Mouse (Mus musculus): ENCODE data around the gene Pdxdc1. TPM values are rescaled to one million over a fixed set of nuclear protein-coding genes. Genes with fewer than 3 reads are reported as not detected.

Gene Pdxdc1
- polyA plus RNA-seq, 1 experiment from 2014 or later: 96.6 TPM

- H3K9ac ChIP-seq: no peak overlapping the region
- no peak overlapping the region for H3K4me3 ChIP-seq
- H3K27ac ChIP-seq: no peak overlapping the region
- no peaks in the 10 kb centered on the region for H3K4me1 ChIP-seq
- ATAC-seq (ENCODE audit: insufficient number of reproducible peaks, insufficient read depth, low FRiP score, low TSS enrichment): no peak
- H3K36me3 ChIP-seq: no peaks in the 10 kb centered on the region
- H3K4me2 ChIP-seq (replicated peaks): no peak overlapping the region
- H3K9me3 ChIP-seq: 0 out of 2 replicates have a peak, but pooled peaks cover 3% of the 10 kb centered on the region
- H3K27me3 ChIP-seq: no peaks in the 10 kb centered on the region
- 95% methylated on average over 7 of the region's 7 CpGs for WGBS
Measured at GRCm38 (mm10) chr16:13921781-13922180, 18.9 kb upstream of the Pdxdc1 start.

GRCm38 (mm10) chr16:13921063-13921462 is 18.1 kb upstream of the Pdxdc1 start:
- Histone ChIP-seq H3K4me2 (replicated peaks) (no peak overlapping the region), H3K9me3 (0 out of 2 replicates have a peak, but pooled peaks cover 3% of the 10 kb centered on the region), H3K36me3 (no peaks in the 10 kb centered on the region), H3K27ac (no peak overlapping the region), H3K4me1 (no peaks in the 10 kb centered on the region), H3K27me3 (no peaks in the 10 kb centered on the region), H3K9ac (no peak overlapping the region), H3K4me3 (no peak overlapping the region)
- no peak for ATAC-seq (ENCODE audit: insufficient number of reproducible peaks, insufficient read depth, low FRiP score, low TSS enrichment)
- 90% methylated on average over 6 of the region's 6 CpGs for WGBS

- no peak overlapping the region for H3K4me2 ChIP-seq (replicated peaks)
- H3K9me3 ChIP-seq: 0 out of 2 replicates have a peak, but pooled peaks cover 3% of the 10 kb centered on the region
- no peak overlapping the region for H3K27ac ChIP-seq
- 89% methylated on average over 5 of the region's 5 CpGs for WGBS
- ATAC-seq (ENCODE audit: insufficient number of reproducible peaks, insufficient read depth, low FRiP score, low TSS enrichment): no peak
- H3K4me1 ChIP-seq: no peaks in the 10 kb centered on the region
- no peaks in the 10 kb centered on the region for H3K27me3 ChIP-seq
- H3K9ac ChIP-seq: no peak overlapping the region
- no peaks in the 10 kb centered on the region for H3K36me3 ChIP-seq
- H3K4me3 ChIP-seq: no peak overlapping the region
Measured at GRCm38 (mm10) chr16:13920093-13920492, 17.2 kb upstream of the Pdxdc1 start.

- Histone ChIP-seq H3K36me3 (no peaks in the 10 kb centered on the region), H3K4me2 (replicated peaks) (no peak overlapping the region), H3K9me3 (no peaks in the 10 kb centered on the region), H3K27me3 (no peaks in the 10 kb centered on the region), H3K9ac (no peak overlapping the region), H3K27ac (no peak overlapping the region), H3K4me3 (no peak overlapping the region), H3K4me1 (no peaks in the 10 kb centered on the region)
- 82% methylated on average over 3 of the region's 3 CpGs for WGBS
- ATAC-seq (ENCODE audit: insufficient number of reproducible peaks, insufficient read depth, low FRiP score, low TSS enrichment): no peak
Measured at GRCm38 (mm10) chr16:13907297-13907696, 4.4 kb upstream of the Pdxdc1 start.

- peak; percentile 73 for ATAC-seq (ENCODE audit: insufficient number of reproducible peaks, insufficient read depth, low FRiP score, low TSS enrichment)
- Histone ChIP-seq H3K27me3 (no peaks in the 10 kb centered on the region), H3K36me3 (no peaks in the 10 kb centered on the region), H3K9ac (peak overlapping the region; percentile 90), H3K4me2 (replicated peaks) (peak overlapping the region; percentile 76), H3K4me1 (peaks cover 9% of the 10 kb centered on the region), H3K4me3 (peak overlapping the region; percentile 86), H3K27ac (peak overlapping the region; percentile 81), H3K9me3 (no peaks in the 10 kb centered on the region)
- WGBS: 6% methylated on average over 8 of the region's 8 CpGs
Measured at GRCm38 (mm10) chr16:13903488-13903887, 557 bp upstream of the Pdxdc1 start.

- Histone ChIP-seq H3K4me3 (peak overlapping the region; percentile 86), H3K27ac (peak overlapping the region; percentile 81), H3K4me1 (peaks cover 9% of the 10 kb centered on the region), H3K27me3 (no peaks in the 10 kb centered on the region), H3K9me3 (no peaks in the 10 kb centered on the region), H3K9ac (peak overlapping the region; percentile 90), H3K36me3 (no peaks in the 10 kb centered on the region), H3K4me2 (replicated peaks) (peak overlapping the region; percentile 76)
- under 1% methylated on average over 30 of the region's 30 CpGs for WGBS
- ATAC-seq (ENCODE audit: insufficient number of reproducible peaks, insufficient read depth, low FRiP score, low TSS enrichment): no peak; the same call in none of the 2 replicates
Measured at GRCm38 (mm10) chr16:13902397-13902831, 517 bp downstream of the Pdxdc1 start.

GRCm38 (mm10) chr16:13898981-13899380 is 4.0 kb downstream of the Pdxdc1 start:
- ATAC-seq (ENCODE audit: insufficient number of reproducible peaks, insufficient read depth, low FRiP score, low TSS enrichment): no peak
- H3K9me3 ChIP-seq: no peaks in the 10 kb centered on the region
- WGBS: 59% methylated on average over 2 of the region's 2 CpGs
- no peak overlapping the region for H3K4me2 ChIP-seq (replicated peaks)
- no peak overlapping the region for H3K27ac ChIP-seq
- H3K9ac ChIP-seq: no peak overlapping the region
- no peaks in the 10 kb centered on the region for H3K36me3 ChIP-seq
- H3K4me3 ChIP-seq: no peak overlapping the region
- no peaks in the 10 kb centered on the region for H3K27me3 ChIP-seq
- H3K4me1 ChIP-seq: peaks cover 9% of the 10 kb centered on the region

GRCm38 (mm10) chr16:13896357-13896756 is 6.6 kb downstream of the Pdxdc1 start:
- H3K4me1 ChIP-seq: peaks cover 1% of the 10 kb centered on the region
- no peak overlapping the region for H3K4me3 ChIP-seq
- WGBS: 88% methylated on average over 3 of the region's 3 CpGs
- no peak overlapping the region for H3K4me2 ChIP-seq (replicated peaks)
- no peaks in the 10 kb centered on the region for H3K9me3 ChIP-seq
- no peak overlapping the region for H3K27ac ChIP-seq
- H3K27me3 ChIP-seq: no peaks in the 10 kb centered on the region
- no peaks in the 10 kb centered on the region for H3K36me3 ChIP-seq
- no peak for ATAC-seq (ENCODE audit: insufficient number of reproducible peaks, insufficient read depth, low FRiP score, low TSS enrichment)
- no peak overlapping the region for H3K9ac ChIP-seq

- Histone ChIP-seq H3K4me1 (no peaks in the 10 kb centered on the region), H3K9ac (no peak overlapping the region), H3K9me3 (no peaks in the 10 kb centered on the region), H3K27me3 (no peaks in the 10 kb centered on the region), H3K36me3 (no peaks in the 10 kb centered on the region), H3K27ac (no peak overlapping the region), H3K4me3 (no peak overlapping the region), H3K4me2 (replicated peaks) (no peak overlapping the region)
- 86% methylated on average over 3 of the region's 3 CpGs for WGBS
- no peak for ATAC-seq (ENCODE audit: insufficient number of reproducible peaks, insufficient read depth, low FRiP score, low TSS enrichment)
Measured at GRCm38 (mm10) chr16:13895740-13896139, 7.2 kb downstream of the Pdxdc1 start.

GRCm38 (mm10) chr16:13894097-13894496 is 8.8 kb downstream of the Pdxdc1 start:
- Histone ChIP-seq H3K4me2 (replicated peaks) (no peak overlapping the region), H3K9me3 (no peaks in the 10 kb centered on the region), H3K9ac (no peak overlapping the region), H3K4me3 (no peak overlapping the region), H3K36me3 (no peaks in the 10 kb centered on the region), H3K27ac (no peak overlapping the region), H3K4me1 (no peaks in the 10 kb centered on the region), H3K27me3 (no peaks in the 10 kb centered on the region)
- WGBS: 88% methylated on average over 2 of the region's 2 CpGs
- ATAC-seq (ENCODE audit: insufficient number of reproducible peaks, insufficient read depth, low FRiP score, low TSS enrichment): no peak

- Histone ChIP-seq H3K9ac (no peak overlapping the region), H3K4me2 (replicated peaks) (no peak overlapping the region), H3K9me3 (no peaks in the 10 kb centered on the region), H3K4me3 (no peak overlapping the region), H3K4me1 (no peaks in the 10 kb centered on the region), H3K36me3 (no peaks in the 10 kb centered on the region), H3K27ac (no peak overlapping the region), H3K27me3 (no peaks in the 10 kb centered on the region)
- ATAC-seq (ENCODE audit: insufficient number of reproducible peaks, insufficient read depth, low FRiP score, low TSS enrichment): no peak
Measured at GRCm38 (mm10) chr16:13892850-13893249, 10.1 kb downstream of the Pdxdc1 start.

GRCm38 (mm10) chr16:13890449-13890848 is 12.5 kb downstream of the Pdxdc1 start:
- no peak overlapping the region for H3K4me2 ChIP-seq (replicated peaks)
- H3K4me3 ChIP-seq: no peak overlapping the region
- H3K9ac ChIP-seq: no peak overlapping the region
- no peaks in the 10 kb centered on the region for H3K9me3 ChIP-seq
- no peaks in the 10 kb centered on the region for H3K27me3 ChIP-seq
- WGBS: 73% methylated on average over 2 of the region's 2 CpGs
- no peaks in the 10 kb centered on the region for H3K4me1 ChIP-seq
- H3K27ac ChIP-seq: no peak overlapping the region
- no peaks in the 10 kb centered on the region for H3K36me3 ChIP-seq
- ATAC-seq (ENCODE audit: insufficient number of reproducible peaks, insufficient read depth, low FRiP score, low TSS enrichment): no peak
